Mouse (Mus musculus) erythroblast, embryonic 14.5 days (primary cell): Measurements from ENCODE around the gene Dnase2a. TPM values are rescaled to one million over a fixed set of nuclear protein-coding genes. Genes with fewer than 3 reads are reported as not detected.

Source experiments
- H3K27me3 ChIP-seq: 2 replicates; pipeline ENCODE4 v1.6.1; 2012; ENCODE audit warnings: inconsistent platforms; ENCODE audit not compliant: control insufficient read depth
- H3K36me3 ChIP-seq: 2 replicates; pipeline ENCODE4 v1.6.1; 2012; ENCODE audit warnings: mild to moderate bottlenecking, inconsistent platforms; ENCODE audit not compliant: control insufficient read depth
- H3K4me1 ChIP-seq: 2 replicates; pipeline ENCODE4 v1.6.1; 2012; ENCODE audit warnings: inconsistent platforms; ENCODE audit not compliant: control insufficient read depth
- H3K4me3 ChIP-seq: replicated peaks from 2 replicates; pipeline ENCODE3; 2012; ENCODE audit warnings: moderate library complexity, mild to moderate bottlenecking, inconsistent platforms
- H3K9me3 ChIP-seq: 2 replicates; pipeline ENCODE4 v1.6.1; 2012; ENCODE audit warnings: low read length, inconsistent platforms, mixed read lengths; ENCODE audit not compliant: control insufficient read depth
- GATA1 ChIP-seq: IDR thresholded peaks from 2 replicates; pipeline ENCODE4 v1.6.1; 2012; ENCODE audit warnings: low read length, inconsistent platforms, mixed read lengths
- TAL1 ChIP-seq: IDR thresholded peaks from 3 replicates; pipeline ENCODE4 v1.6.1; 2012; ENCODE audit warnings: low read length, inconsistent platforms, mixed read lengths
- polyA plus RNA-seq: library from polyadenylated mRNA; stranded (reverse); fragments of >175 nt; gene quantifications from 2 replicates; pipeline ENCODE4 v1.2.3, GENCODE M21; 2012

Dnase2a gene
- polyA plus RNA-seq, 1 experiment: 4.8 TPM

DNA sequence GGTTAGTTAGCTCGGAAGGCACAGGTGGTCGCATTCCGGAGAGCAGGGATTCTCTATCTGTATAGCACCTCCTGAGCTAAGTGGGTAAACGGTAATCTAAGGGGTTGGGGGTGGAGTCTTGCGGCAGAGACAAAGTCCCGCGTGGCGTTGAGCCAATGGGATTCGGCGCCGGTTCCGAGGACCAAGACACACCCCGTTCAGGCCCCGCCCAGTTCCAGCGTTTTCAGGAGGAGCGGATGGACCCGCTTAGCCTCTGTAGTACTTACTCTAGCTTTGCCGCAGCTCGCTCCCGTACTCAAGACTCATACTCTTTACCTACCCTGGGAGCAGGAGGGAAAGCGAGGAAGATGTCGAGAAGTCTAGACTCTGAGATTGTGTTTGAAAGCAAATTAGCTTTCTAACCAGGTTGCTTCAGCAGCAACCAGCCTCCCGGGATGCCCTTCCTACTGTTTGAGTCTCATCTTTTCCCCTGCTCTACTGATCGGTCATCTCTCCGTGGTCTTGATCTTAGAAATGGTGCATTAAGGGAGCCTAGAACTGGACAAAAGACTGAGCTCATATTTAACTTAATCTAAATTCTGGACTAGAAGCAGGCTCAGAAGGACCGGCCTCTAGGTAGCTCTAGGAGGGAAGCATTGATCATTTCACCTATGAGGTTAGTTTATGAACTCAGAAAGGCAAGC, 36.3 kb downstream of the Dnase2a start:
- TF ChIP-seq GATA1 (no peak), TAL1 (no peak)

DNA sequence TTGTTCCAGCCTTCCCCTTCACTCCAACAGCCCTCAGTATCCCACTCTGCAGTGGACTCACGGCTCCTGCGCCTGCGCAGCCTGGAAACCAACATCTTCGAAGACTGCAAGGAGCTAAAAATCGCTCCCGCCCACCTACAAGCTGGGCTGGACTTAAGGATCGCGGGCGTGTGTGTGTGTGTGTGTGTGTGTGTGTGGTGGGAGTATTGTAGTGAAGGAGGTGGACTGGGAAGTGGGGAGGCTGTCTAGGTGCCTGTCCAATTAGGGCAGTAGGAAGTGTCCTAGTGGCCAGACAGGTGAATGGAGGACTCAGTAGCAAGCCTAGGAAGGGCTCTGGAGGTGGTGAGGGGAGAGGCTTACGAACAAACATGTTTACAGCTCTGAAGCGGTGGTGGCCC, 36.9 kb downstream of the Dnase2a start:
- Histone ChIP-seq H3K36me3 (no peaks in the 10 kb centered on the region), H3K4me3 (no peak overlapping the region), H3K9me3 (peaks cover 21% of the 10 kb centered on the region; the same call in 1 of the 2 replicates), H3K4me1 (peaks cover 20% of the 10 kb centered on the region), H3K27me3 (peaks cover 91% of the 10 kb centered on the region)
- TF ChIP-seq GATA1 (no peak), TAL1 (no peak)

More for the DNA sequence above, 36.3 kb downstream of the Dnase2a start:
- H3K4me3 ChIP-seq: no peak overlapping the region
- H3K9me3 ChIP-seq: peaks cover 21% of the 10 kb centered on the region; the same call in 1 of the 2 replicates
- no peaks in the 10 kb centered on the region for H3K36me3 ChIP-seq
- H3K4me1 ChIP-seq: peaks cover 20% of the 10 kb centered on the region
- H3K27me3 ChIP-seq: peaks cover 88% of the 10 kb centered on the region

DNA sequence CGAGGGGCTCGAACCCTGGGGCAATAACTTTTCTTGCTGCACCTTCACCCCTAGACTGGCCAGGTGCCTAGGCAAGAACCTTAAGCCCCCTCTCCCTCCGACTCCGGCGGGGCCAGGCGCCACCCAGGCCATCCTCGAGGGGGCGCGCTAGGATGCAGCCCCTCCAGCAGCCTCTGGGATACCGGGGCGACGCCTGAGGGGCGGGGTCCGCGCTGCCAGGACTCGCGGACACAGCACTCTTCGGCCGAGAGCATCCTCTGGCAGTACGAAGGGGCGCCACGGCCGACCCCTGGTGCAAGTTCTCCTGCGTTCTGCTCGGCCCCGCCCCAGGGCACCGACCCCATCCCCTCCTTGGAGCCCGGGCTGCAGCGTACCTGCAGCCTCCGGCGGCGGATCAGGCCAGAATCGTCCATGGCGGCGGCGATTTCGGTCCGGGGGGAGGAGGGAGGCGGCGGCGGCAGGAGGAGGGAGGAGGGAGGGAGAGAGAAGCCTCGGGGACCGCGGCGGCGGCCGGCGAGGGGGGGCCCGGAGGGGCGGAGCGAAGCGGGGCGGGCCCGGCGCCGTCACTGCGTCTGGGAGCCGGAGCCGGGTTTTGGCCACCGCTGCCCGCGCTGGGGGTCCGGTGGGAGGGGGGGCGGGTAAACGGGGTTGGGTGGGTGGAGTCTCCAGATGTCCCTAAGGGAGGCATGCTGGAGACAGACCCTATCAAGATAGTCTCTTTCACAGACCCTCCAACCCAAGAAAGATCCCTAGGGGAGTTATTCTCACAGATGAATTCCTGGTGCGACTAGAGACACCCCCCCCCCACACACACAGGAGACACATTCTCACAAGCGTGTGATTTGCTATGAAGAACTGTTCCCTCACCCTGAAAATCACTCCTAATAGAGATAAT, 37.5 kb downstream of the Dnase2a start:
- H3K36me3 ChIP-seq: no peaks in the 10 kb centered on the region
- peaks cover 20% of the 10 kb centered on the region for H3K4me1 ChIP-seq
- H3K4me3 ChIP-seq: no peak overlapping the region
- peaks cover 91% of the 10 kb centered on the region for H3K27me3 ChIP-seq
- TF ChIP-seq TAL1 (no peak), GATA1 (no peak)
- peaks cover 21% of the 10 kb centered on the region; the same call in 1 of the 2 replicates for H3K9me3 ChIP-seq

DNA sequence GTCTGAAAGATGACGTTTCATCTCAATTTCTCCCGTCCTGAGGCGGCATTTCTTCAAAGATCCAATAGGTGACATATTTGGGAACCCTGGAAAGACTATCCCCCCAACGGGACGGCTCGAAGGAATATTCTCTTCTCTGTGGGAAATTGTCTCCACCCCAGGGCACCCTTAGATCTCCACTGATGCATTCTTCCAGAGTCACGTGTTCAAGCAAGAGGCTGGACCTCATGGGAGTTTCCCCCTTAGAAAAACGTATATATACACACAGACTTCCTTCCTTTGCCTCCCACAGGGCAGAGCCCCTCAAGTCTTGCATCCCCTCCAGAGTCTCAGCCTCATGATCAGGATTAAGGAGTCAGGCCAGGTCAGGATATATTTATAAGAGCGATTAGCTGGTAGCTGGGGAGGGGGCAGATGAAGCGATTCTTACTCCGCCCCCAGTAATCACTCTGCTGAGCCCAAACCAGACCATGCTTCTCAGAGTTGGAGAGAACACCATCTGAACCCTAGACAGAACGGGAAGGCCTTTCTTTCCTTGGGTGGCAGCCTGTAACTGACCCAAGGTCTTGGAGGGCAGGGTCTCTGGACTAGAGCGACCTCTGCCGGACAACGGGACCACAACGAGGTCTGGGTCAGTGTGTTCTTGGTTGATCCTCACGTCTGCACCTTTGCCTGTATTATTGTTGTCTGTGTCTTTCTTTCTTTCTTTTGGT, 38.3 kb downstream of the Dnase2a start, which contains the start of gene Rtbdn:
Gene Rtbdn (plus strand): TSS at position 464 of the 713 bp plus-strand sequence.
- no peak within 1 kb of the TSS for H3K4me3 ChIP-seq

DNA sequence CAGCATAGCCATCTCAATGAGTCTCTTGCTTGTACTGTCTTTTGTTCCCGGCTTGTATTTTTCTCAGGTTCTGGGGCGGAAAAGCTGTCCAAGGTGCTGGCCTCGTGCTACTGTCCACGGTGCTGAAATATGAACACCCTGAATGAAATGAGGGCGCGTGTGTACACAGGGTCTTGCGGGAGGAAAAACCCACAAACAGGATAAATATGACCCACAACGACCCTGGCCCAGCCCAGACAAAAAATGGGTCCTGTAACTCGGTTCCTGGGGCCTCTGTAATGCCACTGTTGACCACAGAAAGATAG, 38.8 kb downstream of the Dnase2a start:
- Histone ChIP-seq H3K36me3 (no peaks in the 10 kb centered on the region), H3K27me3 (peaks cover 97% of the 10 kb centered on the region), H3K4me3 (no peak overlapping the region), H3K9me3 (peaks cover 21% of the 10 kb centered on the region; the same call in 1 of the 2 replicates), H3K4me1 (peaks cover 20% of the 10 kb centered on the region)
- TF ChIP-seq TAL1 (no peak), GATA1 (no peak)

More for the DNA sequence above, 38.3 kb downstream of the Dnase2a start, which contains the start of gene Rtbdn:
- peaks cover 94% of the 10 kb centered on the region for H3K27me3 ChIP-seq
- peaks cover 21% of the 10 kb centered on the region; the same call in 1 of the 2 replicates for H3K9me3 ChIP-seq
- peaks cover 20% of the 10 kb centered on the region for H3K4me1 ChIP-seq
- H3K36me3 ChIP-seq: no peaks in the 10 kb centered on the region
- TF ChIP-seq GATA1: no peak
- TF ChIP-seq TAL1: no peak

DNA sequence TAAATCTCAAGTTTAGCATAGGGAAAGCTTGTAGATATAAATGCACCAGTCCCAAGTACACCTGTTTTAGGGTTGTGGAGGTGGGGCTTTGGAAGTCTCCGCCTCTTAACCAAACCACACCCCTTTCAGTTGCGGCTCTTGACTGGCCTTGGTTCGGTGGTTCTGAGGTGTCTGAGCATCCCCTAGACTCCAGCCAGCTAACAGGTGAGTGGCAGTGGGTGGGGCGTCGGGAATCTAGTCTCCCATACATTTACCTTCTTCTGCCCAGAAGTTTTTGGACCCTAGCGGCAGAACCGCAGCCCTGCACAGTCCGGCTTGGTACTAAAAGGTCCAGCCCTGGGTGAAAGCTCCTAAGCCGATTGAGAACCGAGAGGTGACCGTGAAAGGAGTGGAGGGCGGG, 41.4 kb downstream of the Dnase2a start:
- peaks cover 15% of the 10 kb centered on the region; the same call in 1 of the 2 replicates for H3K9me3 ChIP-seq
- TF ChIP-seq GATA1 (no peak), TAL1 (no peak)
- H3K27me3 ChIP-seq: peaks cover 85% of the 10 kb centered on the region
- H3K4me1 ChIP-seq: peaks cover 21% of the 10 kb centered on the region
- no peak overlapping the region for H3K4me3 ChIP-seq
- no peaks in the 10 kb centered on the region for H3K36me3 ChIP-seq

DNA sequence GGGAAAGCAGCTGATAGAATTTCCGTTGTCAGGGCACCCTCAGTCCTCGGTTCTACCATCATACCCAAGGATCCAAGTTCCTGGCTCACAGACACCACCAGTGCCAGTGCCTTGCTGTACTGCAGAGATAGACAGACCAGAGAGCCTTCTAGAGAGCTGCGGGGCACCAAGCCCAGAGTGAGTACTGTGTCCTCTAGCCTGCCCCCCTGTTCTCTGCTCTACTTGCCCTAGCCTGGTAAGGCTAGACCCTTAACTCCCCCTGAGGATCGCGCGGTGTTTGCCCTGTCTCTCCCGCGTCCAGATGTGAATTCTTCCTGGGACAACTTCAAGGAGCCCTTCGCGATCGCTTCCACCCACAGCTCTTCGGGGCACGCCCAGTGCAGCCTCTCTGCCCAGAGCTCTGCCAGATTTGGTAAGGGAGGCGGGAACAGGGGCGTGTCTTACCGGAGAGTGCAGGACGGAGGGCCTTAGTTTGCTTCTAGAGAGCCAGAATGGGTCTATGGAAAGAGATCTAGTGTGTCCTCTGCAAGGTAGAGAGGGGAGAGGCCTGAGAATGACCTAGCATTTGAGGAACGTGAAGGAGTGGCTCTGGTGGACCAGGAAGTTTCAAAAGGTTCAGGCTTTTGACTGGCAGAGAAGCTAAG, 44.4 kb downstream of the Dnase2a start:
- Histone ChIP-seq H3K27me3 (peaks cover 55% of the 10 kb centered on the region), H3K36me3 (peaks cover 21% of the 10 kb centered on the region), H3K9me3 (no peaks in the 10 kb centered on the region), H3K4me3 (no peak overlapping the region), H3K4me1 (peaks cover 8% of the 10 kb centered on the region)
- no peak for TF ChIP-seq GATA1
- no peak for TF ChIP-seq TAL1

DNA sequence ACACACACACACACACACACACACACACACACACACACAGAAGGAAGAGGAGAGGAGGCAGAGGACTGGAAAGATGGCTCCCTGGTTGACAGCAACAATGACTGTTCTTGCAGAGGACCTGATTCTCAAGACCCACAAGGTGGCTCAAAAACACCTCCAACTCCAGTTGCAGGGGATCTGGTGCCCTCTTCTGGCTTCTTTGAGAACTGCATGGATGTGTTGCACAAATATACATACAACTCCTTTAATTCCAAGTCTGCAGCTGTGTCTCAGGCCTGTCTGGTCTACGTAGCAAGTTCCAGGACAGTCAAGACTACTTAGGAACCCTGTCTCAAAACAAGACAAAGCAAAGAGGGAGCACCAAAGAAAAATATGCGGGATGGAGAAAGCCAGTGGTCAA, 48.4 kb downstream of the Dnase2a start:
- peaks cover 15% of the 10 kb centered on the region for H3K27me3 ChIP-seq
- peaks cover 57% of the 10 kb centered on the region for H3K36me3 ChIP-seq
- peaks cover 15% of the 10 kb centered on the region for H3K4me1 ChIP-seq
- no peaks in the 10 kb centered on the region for H3K9me3 ChIP-seq
- TF ChIP-seq GATA1: no peak
- TF ChIP-seq TAL1: no peak
- no peak overlapping the region for H3K4me3 ChIP-seq
